Mouse (Mus musculus): ENCODE measurements around the gene Nmd3.

Gene Nmd3

DNA sequence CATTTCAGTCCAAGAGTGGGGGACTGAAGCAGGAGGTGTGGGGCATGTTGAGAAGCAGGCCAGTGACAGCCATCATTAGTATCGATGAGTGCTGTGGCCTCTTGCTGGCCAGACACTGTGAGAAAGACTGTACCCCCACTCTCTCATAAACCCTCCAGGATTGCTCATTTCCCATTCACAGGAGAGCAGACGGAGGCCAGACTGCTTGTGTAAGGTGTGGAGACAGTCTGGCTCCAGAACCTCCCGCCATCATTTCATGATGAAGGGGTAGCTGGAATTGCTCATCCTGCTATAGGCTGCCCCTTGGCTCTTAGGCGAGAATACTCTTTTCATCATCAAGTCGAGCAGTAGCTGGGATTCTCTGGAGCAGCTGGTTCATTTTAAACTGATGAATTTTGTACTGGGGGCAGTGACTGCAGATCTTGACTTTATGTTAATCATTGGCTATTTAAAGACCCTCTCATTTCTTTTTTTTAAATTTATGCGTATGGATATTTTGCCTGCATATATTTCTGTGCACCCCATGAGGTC is 41.1 kb downstream of the Nmd3 start:
- in situ Hi-C loops (cut with MboI, MseI), result no loop called here

DNA sequence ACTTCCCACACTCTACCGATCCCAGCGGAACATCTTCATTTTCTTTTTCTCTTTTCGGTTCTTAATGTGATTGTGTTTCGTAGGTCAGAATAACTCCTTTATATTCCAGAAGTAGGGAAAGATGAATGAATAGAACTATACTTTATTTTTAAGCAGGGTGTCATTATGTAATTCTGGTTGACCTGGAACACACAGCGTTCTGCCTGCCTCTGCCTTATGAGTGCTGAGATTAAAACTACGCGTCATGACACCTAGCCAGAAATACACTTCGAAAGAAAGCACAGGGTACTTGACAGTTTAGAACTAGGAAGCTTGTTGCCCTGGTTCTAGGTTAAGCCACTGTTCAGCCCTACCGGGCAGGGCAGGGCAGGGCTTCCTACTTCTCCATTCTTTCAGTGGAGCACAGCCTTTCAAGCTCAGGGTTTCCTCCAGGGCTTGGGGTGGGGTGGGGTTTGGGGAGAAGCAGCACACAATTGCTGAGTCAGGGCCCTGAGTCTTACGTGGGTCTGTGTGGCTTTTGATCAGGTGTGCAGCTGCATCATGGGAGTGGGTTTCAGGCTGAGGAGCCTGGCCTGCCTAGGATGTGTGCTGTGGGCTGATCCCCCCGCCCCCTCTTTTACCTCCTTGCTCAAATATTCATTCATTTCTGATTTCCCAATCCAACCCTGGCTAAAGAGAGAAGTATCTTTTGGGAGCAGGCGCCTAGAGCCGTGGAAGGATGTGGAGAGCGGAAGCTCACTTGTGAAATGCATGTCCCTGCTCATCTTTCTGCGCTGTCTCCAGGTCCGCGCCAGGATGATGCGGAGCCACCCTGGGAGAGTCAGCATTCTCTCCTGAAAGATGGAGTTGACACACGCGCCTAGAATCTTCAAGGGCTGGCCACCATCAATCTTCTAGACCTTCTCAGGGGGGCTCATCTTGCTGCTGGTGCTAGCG is 42.1 kb downstream of the Nmd3 start:
- in situ Hi-C loops (cut with MboI, MseI), result no loop called here

DNA sequence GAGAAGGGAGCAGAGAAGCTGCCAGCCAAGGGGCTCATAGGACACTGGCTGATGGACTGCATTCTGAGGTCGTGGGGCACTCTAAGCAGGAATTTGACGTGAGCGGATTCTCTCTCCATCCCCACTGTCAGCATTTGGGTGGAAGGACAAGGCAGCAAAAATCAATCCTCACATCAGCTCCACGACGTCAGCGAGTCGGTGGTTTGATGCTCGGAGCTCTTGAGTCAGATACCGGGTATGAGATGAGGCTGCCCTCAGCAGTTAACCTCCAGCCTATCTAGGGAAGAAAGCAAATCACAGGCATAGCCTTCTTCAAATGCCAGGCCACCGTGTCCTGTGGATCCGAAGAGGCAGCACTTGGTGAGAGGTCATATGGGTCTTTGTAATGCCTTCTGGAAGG is 43.4 kb downstream of the Nmd3 start:
- in situ Hi-C loops (cut with MboI, MseI), result no loop called here

DNA sequence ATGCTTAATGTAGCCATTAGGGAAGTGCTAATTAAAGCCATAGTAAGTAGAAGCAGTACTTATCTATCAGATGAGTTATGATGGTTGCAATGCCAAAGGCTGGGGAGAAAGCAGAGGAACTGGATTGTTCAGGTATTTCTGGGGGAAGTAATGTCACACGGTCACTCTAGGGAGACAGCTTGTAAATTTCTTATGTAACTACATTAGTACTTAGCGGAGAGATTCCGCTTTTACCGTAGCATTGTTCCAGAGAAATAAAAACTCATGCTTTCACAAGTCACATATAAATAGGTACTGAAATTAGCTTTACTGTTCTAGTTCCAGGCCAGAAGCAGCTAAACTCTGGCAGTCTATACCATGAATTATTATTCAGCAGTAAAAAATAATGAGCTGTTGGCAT is 47.4 kb downstream of the Nmd3 start:
- in situ Hi-C loops (cut with MboI, MseI), result no loop called here

DNA sequence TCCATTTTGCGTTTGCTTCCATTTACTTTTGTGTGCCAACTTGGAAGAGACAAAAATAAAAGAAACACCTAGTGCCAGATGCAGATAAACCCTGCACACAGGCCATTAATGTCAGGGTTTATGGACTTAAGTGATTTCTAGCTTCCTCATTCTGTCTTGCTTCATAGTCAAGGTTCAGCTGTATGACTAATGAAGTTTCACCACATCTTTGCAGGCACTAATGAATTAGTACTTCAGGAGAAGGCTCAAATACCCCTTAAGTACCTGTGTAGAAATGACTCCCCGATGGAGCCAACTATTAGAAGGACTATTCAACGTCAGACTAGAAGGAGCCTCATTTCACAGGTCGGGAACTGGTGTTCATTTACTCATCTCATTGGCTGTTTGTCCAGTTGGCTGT is 51.6 kb downstream of the Nmd3 start:
- in situ Hi-C loops (cut with MboI, MseI), result no loop called here

DNA sequence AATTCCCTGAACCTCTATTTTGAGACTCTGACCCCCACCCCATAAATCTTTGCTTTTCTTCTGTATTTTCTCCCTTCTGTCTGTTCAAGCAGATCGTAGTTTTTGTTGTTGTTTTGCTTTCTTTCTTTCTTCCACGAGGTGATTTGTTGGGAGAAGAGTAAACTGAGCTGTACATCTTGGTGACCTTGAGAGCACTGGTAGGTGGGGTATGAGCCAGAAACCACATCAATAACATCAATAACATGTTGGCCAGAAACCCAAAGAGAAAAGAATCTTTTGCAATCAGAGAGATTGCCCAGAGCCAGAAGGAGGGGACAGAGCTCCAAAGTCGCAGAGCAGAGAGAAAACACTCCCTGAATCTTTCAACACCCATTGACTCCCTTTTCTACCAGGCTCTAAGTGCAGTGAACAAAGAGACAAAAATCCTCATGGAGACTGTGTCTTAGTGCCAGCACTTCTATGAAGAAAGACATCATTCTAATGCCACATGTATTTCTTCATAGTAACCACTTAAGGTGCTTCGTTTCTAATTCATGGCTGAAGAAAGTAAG is 57.5 kb downstream of the Nmd3 start:
- in situ Hi-C loops (cut with MboI, MseI), result no loop called here

DNA sequence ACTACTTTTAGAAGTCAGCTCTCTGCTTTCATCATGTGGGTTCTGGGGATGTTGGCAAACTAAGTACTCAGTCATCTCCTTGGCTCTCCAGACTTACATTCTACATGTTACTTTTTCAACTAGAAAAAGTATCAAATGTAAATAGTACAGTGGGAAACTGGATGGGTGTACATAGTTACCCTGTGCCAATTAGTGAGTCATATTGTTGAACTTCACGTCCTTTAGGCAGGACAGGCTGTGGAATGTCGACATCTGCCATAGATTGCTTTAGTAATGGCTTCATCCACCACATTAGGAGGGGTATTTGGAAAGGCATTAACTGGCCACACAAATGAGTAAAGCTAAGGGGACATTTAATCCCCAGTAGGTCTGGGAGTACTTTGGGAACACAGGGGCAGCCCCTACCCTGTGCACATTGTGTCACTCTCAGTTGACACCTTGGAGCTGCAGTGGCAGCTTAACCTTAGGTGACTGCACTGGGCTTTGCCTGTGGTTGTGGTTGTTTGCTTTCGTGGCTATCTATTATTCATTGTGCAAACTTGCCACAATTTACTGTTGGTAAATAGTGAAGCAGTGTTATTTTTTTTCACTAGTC is 71.1 kb downstream of the Nmd3 start:
- in situ Hi-C loops (cut with MboI, MseI), result no loop called here

DNA sequence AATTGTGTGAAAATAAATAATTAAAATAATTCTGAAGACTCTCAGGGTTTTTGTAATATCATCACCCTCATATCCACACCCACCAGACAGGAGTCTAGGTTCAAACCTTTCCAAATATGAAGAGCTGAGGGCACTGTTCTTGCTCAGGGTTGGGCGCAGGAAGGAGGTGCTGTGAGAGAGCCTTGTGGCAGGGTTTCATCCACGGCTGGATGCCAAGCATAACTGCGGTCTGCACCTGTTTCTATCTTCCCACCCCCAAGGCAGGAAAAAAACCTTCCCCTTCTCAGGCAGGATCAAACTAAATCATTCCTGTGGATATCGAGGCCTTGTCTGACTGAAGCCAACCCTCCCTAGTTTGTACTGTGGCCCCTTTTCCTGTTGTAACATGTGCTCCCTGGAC is 75.7 kb downstream of the Nmd3 start:
- in situ Hi-C loops (cut with MboI, MseI), result no loop called here

DNA sequence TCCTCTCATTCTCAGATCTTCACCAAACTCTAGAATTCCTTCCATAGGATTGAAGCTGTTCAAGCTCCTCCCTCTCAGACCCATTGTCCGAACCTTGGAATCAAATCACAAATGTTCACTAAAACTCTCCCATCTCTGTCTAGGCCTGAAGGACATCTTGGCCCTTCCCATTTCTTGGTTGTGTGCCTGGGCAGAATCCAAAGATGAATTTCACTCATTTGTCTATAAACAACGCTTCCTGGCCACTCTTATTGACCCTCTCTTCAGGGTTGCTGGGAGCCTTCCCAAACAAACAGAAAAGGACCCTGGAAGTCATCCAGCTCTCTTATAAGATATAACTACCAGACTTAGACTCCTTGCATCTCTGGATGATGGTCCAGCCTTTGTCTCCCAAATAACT is 76.2 kb downstream of the Nmd3 start:
- in situ Hi-C loops (cut with MboI, MseI), result no loop called here

DNA sequence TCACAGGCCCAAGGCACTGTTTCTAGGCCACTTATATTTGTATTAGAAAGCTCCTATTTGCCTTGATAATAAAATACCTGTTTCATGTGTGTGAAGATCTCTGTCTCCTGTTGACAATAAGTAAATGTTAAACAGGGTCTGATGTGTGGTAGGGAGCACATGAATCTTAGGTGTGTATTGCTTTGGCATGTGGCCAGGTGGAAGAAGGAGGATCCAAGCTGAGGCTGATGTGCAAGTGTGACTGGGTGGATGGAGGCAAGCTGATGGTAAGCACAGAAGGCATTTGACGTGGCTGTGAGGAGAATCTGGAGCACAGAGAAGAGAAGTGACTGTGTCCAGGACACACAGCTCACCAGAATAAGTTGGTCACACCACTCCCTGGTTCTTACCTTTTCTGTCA is 77.3 kb downstream of the Nmd3 start:
- in situ Hi-C loops (cut with MboI, MseI), result no loop called here

DNA sequence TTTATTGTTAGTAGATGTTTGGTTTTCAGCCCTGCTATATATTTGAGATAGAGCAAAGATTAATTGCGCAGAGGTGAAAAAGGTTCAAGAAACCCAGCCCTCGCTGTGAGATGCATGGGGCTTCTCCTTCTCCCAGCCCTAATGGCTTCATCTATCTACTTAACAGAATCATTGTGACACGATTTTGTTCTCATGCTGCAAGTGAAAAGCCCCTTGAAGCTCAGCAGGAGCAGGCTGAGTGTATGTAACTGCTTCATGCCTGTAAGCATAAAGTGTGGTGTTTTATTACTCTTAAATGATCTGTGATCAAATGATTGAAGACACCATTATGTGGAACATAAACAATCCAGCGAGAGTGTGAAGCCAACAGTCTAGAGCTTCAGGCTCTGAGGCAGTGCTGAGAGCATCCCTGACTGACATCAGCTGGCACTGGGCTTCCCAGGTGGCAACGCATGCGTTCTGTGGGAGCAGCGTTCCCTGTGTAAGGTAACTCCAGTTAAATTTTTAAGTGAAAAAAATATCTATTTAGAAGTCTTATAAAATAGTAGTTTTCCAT is 79.1 kb downstream of the Nmd3 start:
- in situ Hi-C loops (cut with MboI, MseI), result no loop called here

DNA sequence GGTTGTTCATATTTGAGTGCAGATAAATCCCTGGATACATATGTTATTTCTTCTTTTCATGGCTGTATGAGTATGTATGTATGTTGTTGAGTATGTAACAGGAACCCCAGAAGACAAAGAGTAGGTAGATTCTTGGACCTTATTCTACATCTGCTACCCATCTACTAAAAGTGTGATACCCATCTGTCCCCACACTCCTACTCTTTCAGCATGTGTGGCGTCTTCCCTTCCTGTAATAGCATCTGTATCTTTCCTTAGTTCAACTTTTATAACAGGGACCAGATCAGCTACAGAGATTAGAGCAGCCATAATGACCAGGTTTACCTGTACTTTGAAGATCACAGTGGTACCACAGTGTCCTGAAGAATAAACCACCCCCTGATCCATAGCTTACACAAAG is 81.4 kb downstream of the Nmd3 start:
- in situ Hi-C loops (cut with MboI, MseI), result no loop called here

All from T-helper 1 cell (primary cell).